Mouse (Mus musculus) erythroblast, embryonic 14.5 days (primary cell): ENCODE data around the gene Gfod1. TPM values are rescaled to one million over a fixed set of nuclear protein-coding genes. Genes with fewer than 3 reads are reported as not detected.

ENCODE experiments used
- H3K27me3 ChIP-seq: 2 replicates; pipeline ENCODE4 v1.6.1; 2012; ENCODE audit warnings: inconsistent platforms; ENCODE audit not compliant: control insufficient read depth
- H3K36me3 ChIP-seq: 2 replicates; pipeline ENCODE4 v1.6.1; 2012; ENCODE audit warnings: mild to moderate bottlenecking, inconsistent platforms; ENCODE audit not compliant: control insufficient read depth
- H3K4me1 ChIP-seq: 2 replicates; pipeline ENCODE4 v1.6.1; 2012; ENCODE audit warnings: inconsistent platforms; ENCODE audit not compliant: control insufficient read depth
- H3K4me3 ChIP-seq: replicated peaks from 2 replicates; pipeline ENCODE3; 2012; ENCODE audit warnings: moderate library complexity, mild to moderate bottlenecking, inconsistent platforms
- H3K9me3 ChIP-seq: 2 replicates; pipeline ENCODE4 v1.6.1; 2012; ENCODE audit warnings: low read length, inconsistent platforms, mixed read lengths; ENCODE audit not compliant: control insufficient read depth
- GATA1 ChIP-seq: IDR thresholded peaks from 2 replicates; pipeline ENCODE4 v1.6.1; 2012; ENCODE audit warnings: low read length, inconsistent platforms, mixed read lengths
- TAL1 ChIP-seq: IDR thresholded peaks from 3 replicates; pipeline ENCODE4 v1.6.1; 2012; ENCODE audit warnings: low read length, inconsistent platforms, mixed read lengths
- polyA plus RNA-seq: library from polyadenylated mRNA; stranded (reverse); fragments of >175 nt; gene quantifications from 2 replicates; pipeline ENCODE4 v1.2.3, GENCODE M21; 2012

The Gfod1 gene
- polyA plus RNA-seq, 1 experiment: 0.01 TPM

DNA sequence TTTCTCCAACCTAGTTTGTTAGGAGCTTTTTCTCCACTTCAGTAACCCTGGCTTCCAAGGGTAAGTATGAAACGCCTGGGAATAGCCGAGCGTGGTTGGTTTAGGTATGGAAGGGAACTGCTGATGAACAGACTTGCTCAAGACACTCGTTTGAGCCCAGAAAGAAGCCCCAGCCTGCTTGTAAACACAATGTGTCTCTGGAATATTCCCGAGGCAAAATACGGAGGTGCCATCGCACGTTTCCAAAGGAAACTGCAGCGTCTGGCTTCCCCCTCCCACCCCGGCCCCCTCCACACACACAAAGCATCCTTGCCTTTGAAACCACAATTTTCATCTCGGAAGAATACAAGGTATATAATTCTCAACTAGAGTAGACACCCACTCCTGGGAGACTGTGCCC lies 1.7 kb downstream of the Gfod1 start:
- Histone ChIP-seq H3K4me3 (peak overlapping the region; percentile 62), H3K36me3 (no peaks in the 10 kb centered on the region), H3K27me3 (peaks cover 68% of the 10 kb centered on the region), H3K9me3 (no peaks in the 10 kb centered on the region), H3K4me1 (peaks cover 27% of the 10 kb centered on the region)
- TF ChIP-seq GATA1 (no peak), TAL1 (no peak)

DNA sequence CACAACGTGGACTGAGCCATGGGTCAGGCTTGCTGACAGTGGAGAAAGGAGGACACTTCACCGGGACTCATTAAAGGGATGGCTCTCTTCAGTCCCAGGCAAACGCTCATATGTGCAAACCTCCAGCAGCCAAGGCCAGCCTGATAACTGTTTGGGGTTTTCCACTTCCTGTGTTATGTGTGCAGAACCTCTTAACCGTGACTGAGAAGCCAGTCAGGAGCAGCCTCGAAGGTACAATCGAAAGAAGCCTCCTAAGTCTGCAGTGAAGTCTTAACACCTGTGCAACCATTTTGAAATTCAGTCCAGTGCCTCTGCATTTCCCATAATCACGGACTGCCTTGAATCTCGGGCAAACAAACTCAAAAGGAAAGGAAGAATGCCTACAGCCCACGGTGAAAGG lies 3.1 kb downstream of the Gfod1 start:
- Histone ChIP-seq H3K36me3 (no peaks in the 10 kb centered on the region), H3K4me3 (no peak overlapping the region), H3K4me1 (peaks cover 27% of the 10 kb centered on the region), H3K9me3 (no peaks in the 10 kb centered on the region), H3K27me3 (peaks cover 62% of the 10 kb centered on the region)
- TF ChIP-seq TAL1 (no peak), GATA1 (no peak)

DNA sequence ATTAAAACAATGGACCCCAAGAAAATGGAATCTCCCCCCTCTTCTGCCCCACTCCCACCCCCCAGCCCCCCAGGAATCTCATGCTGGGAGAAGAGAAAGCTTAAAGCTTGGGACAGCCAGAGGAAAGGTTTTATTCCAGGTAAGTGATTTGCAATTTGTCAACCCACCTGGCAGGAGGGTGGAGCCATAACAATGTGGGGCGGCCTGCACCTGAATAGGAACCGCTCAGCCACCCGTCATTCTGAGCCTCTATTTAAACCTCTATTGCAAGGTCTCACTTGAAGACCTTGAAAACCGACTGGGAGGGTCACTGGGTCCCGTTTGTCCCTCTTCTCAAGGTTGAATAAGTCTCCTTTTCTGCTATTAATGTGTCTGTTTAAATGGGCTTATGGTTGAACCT lies 3.6 kb downstream of the Gfod1 start:
- H3K36me3 ChIP-seq: no peaks in the 10 kb centered on the region
- peaks cover 27% of the 10 kb centered on the region for H3K4me1 ChIP-seq
- TF ChIP-seq GATA1 (no peak), TAL1 (no peak)
- no peaks in the 10 kb centered on the region for H3K9me3 ChIP-seq
- peaks cover 59% of the 10 kb centered on the region for H3K27me3 ChIP-seq
- no peak overlapping the region for H3K4me3 ChIP-seq

DNA sequence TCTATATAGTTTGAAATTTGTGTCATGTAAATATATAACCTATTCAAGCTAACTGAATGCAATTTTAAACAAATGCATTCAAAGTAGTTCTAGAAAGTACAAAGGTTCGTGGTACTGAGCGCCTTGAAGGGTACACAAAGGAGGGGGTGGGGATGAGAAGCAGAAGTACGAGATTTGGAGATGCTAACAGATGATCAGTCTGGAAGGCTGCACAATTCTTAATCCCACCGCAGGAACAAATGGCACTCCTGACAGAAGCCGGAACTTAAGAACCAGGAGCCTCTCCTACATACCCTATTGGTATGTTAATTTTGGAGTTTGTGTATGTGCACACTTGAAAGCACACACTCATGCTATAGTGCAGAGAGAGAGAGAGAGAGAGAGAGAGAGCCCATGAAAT lies 4.8 kb downstream of the Gfod1 start:
- Histone ChIP-seq H3K4me3 (no peak overlapping the region), H3K4me1 (peaks cover 18% of the 10 kb centered on the region), H3K9me3 (no peaks in the 10 kb centered on the region), H3K36me3 (no peaks in the 10 kb centered on the region), H3K27me3 (peaks cover 47% of the 10 kb centered on the region)
- TF ChIP-seq TAL1: no peak

DNA sequence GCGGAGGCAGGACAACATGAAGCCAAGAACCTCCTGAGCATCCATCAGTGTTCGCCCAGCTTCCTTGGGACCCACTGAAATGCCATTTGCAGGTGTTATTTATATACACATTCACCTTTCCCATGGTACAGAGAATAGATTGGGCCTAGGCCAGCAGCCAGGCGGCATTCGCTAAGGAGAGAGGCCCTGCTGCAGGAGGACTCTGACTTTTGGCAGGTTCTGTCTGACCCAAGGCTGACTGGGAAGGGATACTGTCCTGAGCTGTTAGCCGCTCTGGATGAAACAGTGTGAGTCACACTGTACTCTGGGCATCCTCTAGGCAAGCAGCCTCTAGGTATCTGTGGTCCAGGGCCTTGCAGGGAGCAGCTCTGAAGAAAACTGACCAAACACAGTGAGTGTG lies 6.4 kb downstream of the Gfod1 start:
- Histone ChIP-seq H3K4me1 (peaks cover 1% of the 10 kb centered on the region), H3K4me3 (no peak overlapping the region), H3K36me3 (no peaks in the 10 kb centered on the region), H3K27me3 (peaks cover 31% of the 10 kb centered on the region), H3K9me3 (no peaks in the 10 kb centered on the region)
- no peak for TF ChIP-seq GATA1
- TF ChIP-seq TAL1: no peak

DNA sequence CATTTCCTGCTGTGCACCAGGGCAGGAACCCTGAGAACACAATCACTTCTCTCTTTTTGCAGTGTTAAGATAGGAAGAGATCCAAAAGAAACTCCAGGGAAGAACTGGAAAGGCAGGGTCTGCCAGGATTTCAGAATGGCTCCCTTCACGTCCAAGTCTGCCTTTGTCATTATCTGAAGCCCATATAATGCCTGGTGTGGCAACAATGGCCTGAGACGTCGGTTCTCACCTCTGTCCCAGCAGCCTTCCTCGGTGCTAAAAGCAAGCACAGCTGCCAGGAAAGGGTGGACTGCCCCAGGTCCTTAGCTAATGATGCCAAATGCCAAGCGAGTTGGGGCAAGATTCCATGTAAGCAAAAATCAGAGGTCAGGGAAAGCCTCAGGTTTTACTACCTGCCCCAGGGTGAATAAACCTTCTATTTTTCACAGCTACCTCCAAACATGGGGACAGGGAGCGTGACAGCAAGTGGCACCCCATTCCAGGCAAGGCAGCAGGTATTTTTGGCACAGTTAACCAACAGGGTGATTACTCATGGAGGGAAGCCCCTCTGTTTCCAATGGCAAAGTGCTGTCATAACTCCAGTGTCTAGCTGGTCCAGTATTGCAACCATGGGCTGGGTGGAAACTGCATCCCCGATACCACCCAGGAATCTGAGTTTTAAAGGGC lies 7.7 kb downstream of the Gfod1 start:
- Histone ChIP-seq H3K27me3 (peaks cover 18% of the 10 kb centered on the region), H3K36me3 (no peaks in the 10 kb centered on the region), H3K4me1 (no peaks in the 10 kb centered on the region; the same call in 1 of the 2 replicates), H3K4me3 (no peak overlapping the region), H3K9me3 (no peaks in the 10 kb centered on the region)
- TF ChIP-seq GATA1: no peak
- TF ChIP-seq TAL1: no peak

DNA sequence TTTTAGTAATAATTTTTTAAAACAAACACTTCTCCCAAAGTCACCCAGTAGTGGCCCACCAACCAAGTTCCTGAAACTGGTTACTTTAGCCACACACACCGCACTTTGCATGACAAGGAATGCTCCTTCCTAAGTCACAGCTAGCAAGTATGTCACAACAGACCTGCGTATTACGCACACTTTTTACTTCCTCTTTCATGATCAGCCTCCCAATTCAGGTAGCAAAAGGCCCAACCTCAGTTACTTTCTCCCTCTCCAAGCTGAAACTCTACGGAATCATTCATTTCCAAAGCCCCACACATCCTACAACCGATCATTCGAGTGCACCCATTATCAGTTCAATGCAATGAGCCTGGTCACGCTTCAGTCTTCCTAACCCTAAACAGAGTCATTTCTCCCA lies 8.3 kb downstream of the Gfod1 start:
- Histone ChIP-seq H3K4me3 (no peak overlapping the region), H3K36me3 (no peaks in the 10 kb centered on the region)

DNA sequence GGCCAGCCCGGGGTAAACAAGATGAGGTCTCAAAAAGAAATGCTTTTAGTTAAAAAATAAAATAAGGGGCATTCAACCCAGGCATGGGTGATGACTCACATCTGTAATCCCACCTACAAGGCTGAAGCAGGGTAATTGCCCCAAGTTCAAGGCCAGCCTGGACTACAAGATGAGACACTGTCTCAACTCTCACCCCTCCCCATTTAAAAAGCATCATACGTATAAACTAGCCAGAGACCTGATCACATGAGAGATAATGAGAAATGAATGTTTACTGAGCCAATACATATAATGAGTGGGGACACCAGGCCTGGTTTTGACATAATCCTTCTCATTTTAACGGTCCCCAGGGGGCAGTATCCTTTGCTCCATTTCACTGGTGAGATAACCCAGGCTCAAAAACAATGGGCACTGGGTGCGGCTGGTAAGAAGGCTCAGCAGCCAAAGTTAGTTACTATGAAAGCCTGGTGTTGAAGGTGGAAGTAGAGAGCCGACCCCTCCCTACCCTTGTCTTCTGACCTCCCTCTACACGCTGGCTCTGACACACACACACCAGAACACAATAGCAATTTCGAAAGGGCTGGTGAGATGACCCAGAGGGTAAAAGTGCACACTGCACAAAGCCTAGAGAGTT lies 8.9 kb downstream of the Gfod1 start:
- Histone ChIP-seq H3K9me3 (no peaks in the 10 kb centered on the region), H3K27me3 (peaks cover 6% of the 10 kb centered on the region), H3K4me1 (no peaks in the 10 kb centered on the region), H3K4me3 (no peak overlapping the region), H3K36me3 (no peaks in the 10 kb centered on the region)
- TF ChIP-seq GATA1 (no peak), TAL1 (no peak)

More for the DNA sequence above, 8.3 kb downstream of the Gfod1 start:
- Histone ChIP-seq H3K4me1 (no peaks in the 10 kb centered on the region), H3K27me3 (peaks cover 13% of the 10 kb centered on the region), H3K9me3 (no peaks in the 10 kb centered on the region)
- TF ChIP-seq TAL1: no peak
- no peak for TF ChIP-seq GATA1

DNA sequence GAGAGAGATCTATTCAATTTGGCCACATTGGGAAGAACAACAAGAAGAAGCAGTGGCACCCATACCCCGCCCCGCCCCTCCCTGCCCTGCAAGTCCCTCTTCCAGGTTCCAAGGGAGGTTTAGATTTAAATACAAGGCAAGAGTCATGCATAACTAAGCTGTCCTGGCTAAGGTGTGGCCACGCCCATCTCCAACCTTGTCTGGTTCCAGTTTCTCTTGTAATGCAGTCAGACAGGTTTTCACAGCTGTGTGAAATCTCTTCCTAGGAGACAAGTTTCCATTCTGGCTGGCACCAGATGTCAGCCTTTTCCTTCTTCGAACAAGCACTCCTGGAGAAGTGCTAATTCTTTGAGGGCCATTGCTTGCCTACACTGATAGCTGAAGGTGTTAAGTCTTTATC lies 11.1 kb downstream of the Gfod1 start:
- Histone ChIP-seq H3K36me3 (no peaks in the 10 kb centered on the region), H3K4me1 (no peaks in the 10 kb centered on the region)
- TF ChIP-seq GATA1: no peak
- TF ChIP-seq TAL1: no peak

DNA sequence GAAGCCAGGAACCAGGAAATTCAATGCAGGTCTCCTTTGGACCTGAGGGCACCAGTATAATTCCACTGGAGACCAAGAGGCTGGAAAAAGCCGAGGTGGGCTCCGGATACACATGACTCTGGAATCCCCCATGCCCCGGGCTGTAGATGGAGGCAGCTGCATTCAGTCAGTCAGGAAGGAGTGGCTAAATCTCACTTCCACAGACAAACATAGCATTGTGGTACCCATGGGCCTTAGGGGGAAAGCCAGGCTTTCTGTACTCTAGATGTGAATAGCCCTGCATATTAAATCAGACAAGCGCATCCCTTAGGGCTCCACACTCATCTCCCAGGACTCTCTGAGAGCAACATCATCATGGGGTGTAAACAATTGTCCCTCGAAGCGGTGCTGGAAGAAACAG lies 14.9 kb downstream of the Gfod1 start:
- H3K36me3 ChIP-seq: no peaks in the 10 kb centered on the region
- no peaks in the 10 kb centered on the region for H3K4me1 ChIP-seq
- no peak for TF ChIP-seq TAL1
- TF ChIP-seq GATA1: no peak

More for the DNA sequence above, 11.1 kb downstream of the Gfod1 start:
- Histone ChIP-seq H3K27me3 (no peaks in the 10 kb centered on the region), H3K9me3 (no peaks in the 10 kb centered on the region), H3K4me3 (no peak overlapping the region)

More for the DNA sequence above, 14.9 kb downstream of the Gfod1 start:
- Histone ChIP-seq H3K9me3 (no peaks in the 10 kb centered on the region), H3K27me3 (no peaks in the 10 kb centered on the region), H3K4me3 (no peak overlapping the region)
